Mouse (Mus musculus) effector memory CD4-positive, alpha-beta T cell, adult 7 months (primary cell): ENCODE data around the gene H2afz. TPM values are rescaled to one million over a fixed set of nuclear protein-coding genes. Genes with fewer than 3 reads are reported as not detected.

Source experiments
- polyA plus RNA-seq: library from polyadenylated mRNA; unstranded; fragments of 100-300 nt; shearing (Covaris generic); gene quantifications from one replicate; pipeline ENCODE4 v1.2.1, GENCODE M21; 2017

The H2afz gene
- polyA plus RNA-seq: 1,063 TPM

GRCm38 (mm10) chr3:137864124-137864987, at the start of gene H2afz:
Gene H2afz, plus strand, starts transcription at chr3:137864487.

DNA sequence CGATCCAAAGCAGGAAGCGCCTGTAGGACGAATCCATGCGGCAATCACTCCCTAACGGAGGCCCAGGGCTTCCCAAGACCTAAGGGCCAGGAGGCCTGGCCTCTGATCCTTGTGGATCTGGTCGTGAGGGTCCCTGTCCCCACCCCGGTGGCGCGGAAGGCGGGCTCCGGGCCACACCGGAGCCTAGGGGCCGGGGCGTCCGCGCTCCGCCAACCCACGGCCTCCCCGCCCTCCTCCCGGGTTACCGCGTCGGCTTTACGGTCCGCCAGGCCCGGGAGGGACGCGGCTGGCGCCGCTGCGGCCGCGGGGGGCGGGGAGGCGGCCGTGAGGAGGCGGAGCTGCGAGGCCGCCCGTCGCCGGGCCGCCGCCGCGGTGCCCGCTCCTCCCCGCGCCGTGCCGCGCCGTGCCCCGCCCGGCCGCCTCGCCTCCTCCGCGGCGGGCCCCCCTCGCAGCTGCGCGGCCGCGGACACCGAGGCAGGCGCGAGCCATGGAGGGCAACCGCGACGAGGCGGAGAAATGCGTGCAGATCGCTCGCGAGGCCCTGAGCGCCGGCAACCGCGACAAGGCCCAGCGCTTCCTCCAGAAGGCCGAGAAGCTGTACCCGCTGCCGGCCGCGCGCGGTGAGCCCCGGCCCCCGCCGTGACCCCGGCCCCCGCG, 3.3 kb downstream of the H2afz start, which contains the start of gene Dnajb14:
Gene Dnajb14 (plus strand): TSS at position 239 of the 657 bp plus-strand sequence.

Other genes with a start within 250 kb of the H2afz start
- gene Ddit4l, start 242.9 kb upstream of the H2afz start, polyA plus RNA-seq: 0.32 TPM
- gene Gm21962, start 193.0 kb upstream of the H2afz start, polyA plus RNA-seq: not detected
- gene Dnajb14, start 3.2 kb downstream of the H2afz start, polyA plus RNA-seq: 9.4 TPM
- gene Lamtor3, start 54.0 kb downstream of the H2afz start, polyA plus RNA-seq: 73.1 TPM
- 63.9 TPM for gene Dapp1, start 117.1 kb downstream of the H2afz start, polyA plus RNA-seq
- not detected for gene 1110002E22Rik, start 200.6 kb downstream of the H2afz start, polyA plus RNA-seq
- not detected for gene Gm5105, start 202.9 kb downstream of the H2afz start, polyA plus RNA-seq